Mouse (Mus musculus) liver, embryonic 14.5 days (tissue): ENCODE results near the gene Abo. TPM values are rescaled to one million over a fixed set of nuclear protein-coding genes. Genes with fewer than 3 reads are reported as not detected.
"Not testable (repeated sequence)": the region's sequence is repeated elsewhere in the genome, so short reads cannot be mapped to it uniquely, and the experiment has no call there.

Experiments used
- ATAC-seq: fragments of 200-750 bp; cut with Nextera tagmentation; 2 replicates; pipeline ENCODE4 v1.8.0; 2017; ENCODE audit warnings: moderate number of reproducible peaks, mild to moderate bottlenecking, moderate library complexity; ENCODE audit not compliant: insufficient read depth
- DNase-seq, 3 experiments: peaks; one replicate each; pipeline ENCODE4 v3.0.0-alpha.2; 2012 to 2013; ENCODE audit warnings: low read depth in 3 of 3, low spot score in 3 of 3
- H3K27ac ChIP-seq: fragments of 300-500 bp; sonication (generic); 2 replicates; pipeline ENCODE4 v1.5.1; 2014; ENCODE audit warnings: moderate library complexity, mild to moderate bottlenecking, control low read depth, inconsistent platforms
- H3K27me3 ChIP-seq: fragments of 300-500 bp; sonication (generic); 2 replicates; pipeline ENCODE4 v1.6.1; 2014; ENCODE audit warnings: mild to moderate bottlenecking, low read length, moderate library complexity; ENCODE audit not compliant: control insufficient read depth, insufficient read depth
- H3K36me3 ChIP-seq: fragments of 300-500 bp; sonication (generic); replicated peaks from 2 replicates; pipeline ENCODE4 v1.6.1; 2014; ENCODE audit warnings: low read depth; ENCODE audit not compliant: control insufficient read depth, insufficient read depth
- H3K4me1 ChIP-seq, 2 experiments: fragments of 200-500 bp in 1 of 2; fragments of 300-500 bp in 1 of 2; sonication (generic) in 1 of 2; replicated peaks; 2 replicates each; pipeline ENCODE4 v1.6.1; 2012 to 2014; ENCODE audit warnings: antibody characterized with exemption in 1 of 2, inconsistent platforms in 1 of 2, low read length in 1 of 2; ENCODE audit not compliant: control insufficient read depth in 2 of 2, insufficient read depth in 2 of 2
- H3K4me2 ChIP-seq: fragments of 300-500 bp; sonication (generic); 2 replicates; pipeline ENCODE4 v1.6.1; 2014; ENCODE audit warnings: low read depth, mild to moderate bottlenecking, control low read depth, moderate library complexity
- H3K4me3 ChIP-seq, 2 experiments: fragments of 200-500 bp in 1 of 2; fragments of 300-500 bp in 1 of 2; sonication (generic) in 1 of 2; 2 replicates each; pipeline ENCODE4 v1.5.1; 2012 to 2014; ENCODE audit warnings: low read depth in 2 of 2, low read length in 2 of 2, mild to moderate bottlenecking in 2 of 2, control low read depth in 1 of 2, inconsistent platforms in 1 of 2, moderate library complexity in 1 of 2; ENCODE audit not compliant: insufficient read depth in 1 of 2
- H3K9ac ChIP-seq: fragments of 300-500 bp; sonication (generic); replicated peaks from 2 replicates; pipeline ENCODE4 v1.6.1; 2014; ENCODE audit warnings: mild to moderate bottlenecking, control low read depth, moderate library complexity
- H3K9me3 ChIP-seq: fragments of 300-500 bp; sonication (generic); 2 replicates; pipeline ENCODE4 v1.6.1; 2016; ENCODE audit warnings: low read length, mixed read lengths; ENCODE audit not compliant: control insufficient read depth
- CTCF ChIP-seq: IDR thresholded peaks from 2 replicates; pipeline ENCODE4 v1.5.1; 2016; ENCODE audit warnings: antibody characterized with exemption, low read depth, control low read depth
- EP300 ChIP-seq: IDR thresholded peaks from 2 replicates; pipeline ENCODE4 v1.6.1; 2016; ENCODE audit warnings: antibody characterized with exemption, low read depth
- WGBS: fragments of 180-500 bp; shearing (Covaris S2); extraction: QIAGEN DNeasy Blood & Tissue Kit; methylation state at CpG from one replicate; pipeline ENCODE4 v1.1.7; 2014; ENCODE audit not compliant: insufficient replicate concordance; 5-methylcytosine and 5-hydroxymethylcytosine counted together
- polyA plus RNA-seq, 2 experiments: library from polyadenylated mRNA; depleted of rRNA in 1 of 2; stranded (reverse) in 1 of 2; unstranded in 1 of 2; fragments of >200 nt; fragmentation: Nextera tagmentation in 1 of 2; extraction: Ambion mirVana in 1 of 2; gene quantifications; 2 replicates each; pipeline versions ENCODE4 v1.2.1 to v1.2.3; 2012 to 2014

Abo gene
- polyA plus RNA-seq, 2 experiments: not detected

DNA sequence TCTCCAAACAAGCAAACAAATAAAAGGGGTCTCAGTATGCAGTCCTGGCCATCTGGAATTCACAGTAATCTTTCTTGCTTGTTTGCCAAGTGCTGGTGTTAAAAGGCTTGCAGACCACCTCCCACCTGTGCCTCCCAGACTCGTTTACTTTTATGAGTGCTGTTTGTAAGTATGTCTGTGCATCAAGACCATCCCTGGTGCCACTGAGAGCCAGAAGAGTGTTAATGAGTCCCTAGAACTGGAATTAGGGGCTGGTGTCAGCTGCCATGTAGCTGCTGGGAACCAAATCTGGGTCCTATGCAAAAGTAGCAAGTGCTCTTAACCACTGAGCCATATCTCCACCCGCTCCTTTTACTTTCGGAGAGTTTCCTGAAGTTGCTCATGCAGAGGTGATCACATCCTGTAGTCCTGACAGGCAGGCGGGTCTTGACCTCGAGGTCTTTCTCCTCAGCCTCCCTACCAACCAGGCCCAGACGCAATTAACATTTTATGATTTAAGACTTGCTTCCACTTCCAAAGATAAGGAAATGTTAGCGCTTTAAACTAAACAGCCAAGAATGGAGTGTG is 37.1 kb upstream of the Abo start:
- DNase-seq (no peak), ATAC-seq (no peak)
- TF ChIP-seq EP300 (no peak), CTCF (no peak)
- Histone ChIP-seq H3K4me2 (peak overlapping the region; percentile 89), H3K27me3 (no peaks in the 10 kb centered on the region), H3K4me1 (peaks cover 4 to 15% of the 10 kb centered on the region in 2 experiments), H3K9me3 (no peaks in the 10 kb centered on the region), H3K27ac (peak overlapping the region; percentile 46; the same call in 1 of the 2 replicates), H3K36me3 (peaks cover 36% of the 10 kb centered on the region), H3K4me3 (peak overlapping the region; percentile 85 to 91), H3K9ac (peak overlapping the region; percentile 74)
- WGBS: 3% methylated on average over 7 of the region's 7 CpGs

DNA sequence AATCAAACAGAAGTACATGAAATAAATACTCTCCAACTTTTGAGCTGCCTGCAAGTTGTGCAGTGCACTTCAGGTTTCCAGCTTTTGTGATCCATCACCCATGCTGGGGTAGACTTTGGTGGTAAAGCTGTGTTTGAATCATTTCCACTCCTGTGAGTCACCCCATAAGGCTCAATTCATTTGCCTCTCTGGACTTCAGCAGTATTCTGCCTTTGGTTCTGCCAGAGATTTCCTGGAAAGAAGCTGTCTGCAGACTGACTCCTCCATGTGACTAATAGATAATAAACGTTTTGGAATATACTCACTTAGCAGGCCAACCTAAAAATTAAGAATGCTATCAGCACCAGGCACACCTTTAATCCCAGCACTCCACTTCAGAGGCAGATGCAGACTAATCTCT is 36.0 kb upstream of the Abo start:
- ATAC-seq: no peak

DNA sequence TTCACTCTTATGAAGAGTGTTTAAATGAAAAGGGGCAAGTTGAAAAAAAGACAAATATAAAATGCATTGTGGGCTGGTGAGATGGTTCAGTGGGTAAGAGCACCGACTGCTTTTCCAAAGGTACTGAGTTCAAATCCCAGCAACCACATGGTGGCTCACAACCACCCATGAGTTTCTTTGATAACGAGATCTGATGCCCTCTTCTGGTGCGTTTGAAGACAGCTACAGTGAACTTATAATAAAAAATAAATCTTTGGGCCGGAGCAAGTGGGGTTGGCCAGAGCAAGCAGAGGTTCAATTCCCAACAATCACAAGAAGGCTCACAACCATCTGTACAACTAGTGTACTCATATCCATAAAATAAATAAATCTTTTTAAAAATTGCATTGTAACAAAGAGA is 31.1 kb upstream of the Abo start:
- Histone ChIP-seq H3K4me2 (no peak overlapping the region), H3K27me3 (no peaks in the 10 kb centered on the region), H3K4me1 (peaks cover 0 to under 1% of the 10 kb centered on the region in 2 experiments; a peak in 1 of 4 replicates), H3K9me3 (no peaks in the 10 kb centered on the region), H3K36me3 (peaks cover 50% of the 10 kb centered on the region), H3K27ac (no peak overlapping the region), H3K9ac (no peak overlapping the region), H3K4me3 (no peak overlapping the region)
- DNase-seq: no peak
- no peak for ATAC-seq
- TF ChIP-seq CTCF (no peak), EP300 (no peak)
- 66% methylated on average over 4 of the region's 4 CpGs for WGBS

More for the DNA sequence above, 36.0 kb upstream of the Abo start:
- no peak for DNase-seq
- TF ChIP-seq EP300: no peak
- no peak for TF ChIP-seq CTCF
- no peaks in the 10 kb centered on the region for H3K9me3 ChIP-seq
- peaks cover 25% of the 10 kb centered on the region for H3K36me3 ChIP-seq
- H3K4me2 ChIP-seq: no peak overlapping the region
- no peak overlapping the region for H3K27ac ChIP-seq
- WGBS: 25% methylated on average over 1 of the region's 1 CpGs
- H3K4me3 ChIP-seq: no peak overlapping the region
- H3K9ac ChIP-seq: no peak overlapping the region
- H3K27me3 ChIP-seq: no peaks in the 10 kb centered on the region
- peaks cover 4 to 15% of the 10 kb centered on the region in 2 experiments for H3K4me1 ChIP-seq

DNA sequence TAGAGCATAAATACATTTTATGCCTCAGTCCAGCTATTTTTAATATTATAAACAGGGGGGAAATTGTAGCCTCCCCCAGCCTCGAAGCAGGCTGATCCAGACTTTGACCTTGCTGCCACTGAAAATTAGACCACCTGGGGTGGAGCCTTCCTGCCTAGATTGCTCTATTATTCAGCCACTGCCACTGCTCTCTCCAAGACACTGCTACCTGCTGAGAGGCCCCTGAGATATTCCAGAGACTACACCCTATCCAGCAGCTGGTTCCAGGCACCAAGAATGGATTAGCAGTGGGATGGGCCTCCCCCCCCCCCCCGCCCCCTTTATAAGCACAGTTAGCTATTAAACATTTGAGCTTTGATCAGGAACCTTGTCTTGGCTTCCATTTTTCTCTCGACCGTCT is 21.4 kb upstream of the Abo start:
- H3K9ac ChIP-seq, H3K4me3 ChIP-seq, DNase-seq, ATAC-seq, H3K36me3 ChIP-seq, H3K9me3 ChIP-seq, H3K4me2 ChIP-seq, H3K27ac ChIP-seq, H3K27me3 ChIP-seq, H3K4me1 ChIP-seq: not testable (repeated sequence)
- 61% methylated on average over 4 of the region's 4 CpGs for WGBS

DNA sequence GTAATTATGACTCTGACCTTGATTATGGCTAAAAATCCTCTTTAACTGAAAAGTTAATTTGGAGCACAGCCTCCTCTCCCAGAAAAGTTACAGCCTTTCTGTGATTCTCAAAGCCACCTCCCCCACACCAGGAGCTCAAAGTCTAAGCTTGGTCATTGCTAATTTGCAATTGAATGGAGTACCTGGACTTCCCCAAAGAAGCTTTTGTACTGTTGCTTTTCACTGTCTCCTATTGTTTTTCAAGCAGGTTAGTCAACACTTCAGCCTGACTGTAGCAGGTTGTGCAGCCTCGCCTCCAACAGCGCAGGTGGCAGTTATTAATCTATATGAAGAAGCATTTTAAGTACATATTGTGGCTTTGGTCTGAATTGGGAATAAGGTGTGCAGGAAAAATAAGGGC is 20.8 kb upstream of the Abo start:
- not testable (repeated sequence) for DNase-seq
- 72% methylated on average over 2 of the region's 2 CpGs for WGBS

More for the DNA sequence above, 20.8 kb upstream of the Abo start:
- H3K36me3 ChIP-seq, H3K27ac ChIP-seq, ATAC-seq, H3K4me2 ChIP-seq, H3K4me3 ChIP-seq, H3K4me1 ChIP-seq, H3K27me3 ChIP-seq, H3K9me3 ChIP-seq, H3K9ac ChIP-seq: not testable (repeated sequence)
